Mouse (Mus musculus) frontal cortex, postnatal 36 days (tissue): ENCODE data around the gene Rfx7.
"Not testable (repeated sequence)": the region's sequence is repeated elsewhere in the genome, so short reads cannot be mapped to it uniquely, and the experiment has no call there.

Experiments used
- DNase-seq, 2 experiments: peaks; one replicate each; pipeline ENCODE4 v3.0.0; 2022; ENCODE audit warnings: low spot score in 2 of 2

Rfx7 gene

GRCm38 (mm10) chr9:72664409-72665351, 132.6 kb downstream of the Rfx7 start:
- peak; percentile 25 to 54 for DNase-seq

- DNase-seq: no peak
Observed at GRCm38 (mm10) chr9:72665517-72665916, 133.5 kb downstream of the Rfx7 start.

- DNase-seq: not testable (repeated sequence)
Observed at GRCm38 (mm10) chr9:72666352-72667021, 134.4 kb downstream of the Rfx7 start.

GRCm38 (mm10) chr9:72667126-72667525, 135.1 kb downstream of the Rfx7 start:
- DNase-seq: no peak

- DNase-seq: no peak
Observed at GRCm38 (mm10) chr9:72669383-72669782, 137.3 kb downstream of the Rfx7 start.

GRCm38 (mm10) chr9:72672361-72672760, 140.3 kb downstream of the Rfx7 start:
- peak; percentile 74 to 84 for DNase-seq
